Mouse (Mus musculus) myocyte (in vitro differentiated cells): ENCODE measurements at regions not wholly inside any gene's neighbourhood (a gene's known extent, or its start where the extent isn't known, plus 50 kb on each side); places are given as distances from the start of the nearest gene placed in this dataset.

Source experiments
- H3K27me3 ChIP-seq: one replicate; pipeline ENCODE4 v1.6.1; 2011; ENCODE audit not compliant: control insufficient read depth, insufficient read depth, insufficient read length
- H3K36me3 ChIP-seq: one replicate; pipeline ENCODE4 v1.6.1; 2011; ENCODE audit not compliant: control insufficient read depth, insufficient read depth
- H3K4me2 ChIP-seq: one replicate; pipeline ENCODE4 v1.6.1; 2011; ENCODE audit warnings: low read depth, control low read depth
- H3K4me3 ChIP-seq: one replicate; pipeline ENCODE4 v1.5.1; 2011; ENCODE audit warnings: mild to moderate bottlenecking, control low read depth, moderate library complexity
- H3K79me2 ChIP-seq: one replicate; pipeline ENCODE4 v1.6.1; 2011; ENCODE audit not compliant: control insufficient read depth, insufficient read depth
- H3ac ChIP-seq: one replicate; pipeline ENCODE4 v1.6.1; 2011; ENCODE audit not compliant: control insufficient read depth, insufficient read length
- CEBPB ChIP-seq: IDR thresholded peaks from 2 replicates; pipeline ENCODE4 v1.6.1; 2011; ENCODE audit warnings: mild to moderate bottlenecking, moderate library complexity; ENCODE audit not compliant: poor library complexity, insufficient read depth, severe bottlenecking
- E2F4 ChIP-seq: IDR thresholded peaks from one replicate; pipeline ENCODE4 v1.6.1; 2011; ENCODE audit warnings: mild to moderate bottlenecking, control low read depth, moderate library complexity; ENCODE audit not compliant: insufficient read depth
- MAX ChIP-seq: IDR thresholded peaks from one replicate; pipeline ENCODE4 v1.6.1; 2011; ENCODE audit warnings: low read depth, mild to moderate bottlenecking, control low read depth
- MYOD1 ChIP-seq, 3 experiments: IDR thresholded peaks; one replicate each; pipeline ENCODE4 v1.6.1; 2011; ENCODE audit warnings: control low read depth in 2 of 3, low read depth in 2 of 3, mild to moderate bottlenecking in 2 of 3, moderate library complexity in 1 of 3; ENCODE audit not compliant: insufficient read length in 2 of 3, control insufficient read depth in 1 of 3
- MYOG ChIP-seq, 3 experiments: IDR thresholded peaks; one replicate each; pipeline ENCODE4 v1.6.1; 2011; ENCODE audit warnings: control low read depth in 2 of 3, low read depth in 2 of 3, mild to moderate bottlenecking in 2 of 3; ENCODE audit not compliant: insufficient read length in 2 of 3, control insufficient read depth in 1 of 3, insufficient read depth in 1 of 3
- POLR2A ChIP-seq: IDR thresholded peaks from one replicate; pipeline ENCODE4 v1.6.1; 2011; ENCODE audit warnings: low read depth, mild to moderate bottlenecking, control low read depth, moderate library complexity; ENCODE audit not compliant: insufficient read length
- POLR2AphosphoS2 ChIP-seq: IDR thresholded peaks from one replicate; pipeline ENCODE4 v1.6.1; 2011; ENCODE audit warnings: low read depth, control low read depth; ENCODE audit not compliant: insufficient read length
- REST ChIP-seq: IDR thresholded peaks from one replicate; pipeline ENCODE4 v1.6.1; 2011; ENCODE audit warnings: mild to moderate bottlenecking, control low read depth, moderate library complexity; ENCODE audit not compliant: insufficient read depth, insufficient read length
- SRF ChIP-seq: IDR thresholded peaks from one replicate; pipeline ENCODE4 v1.6.1; 2011; ENCODE audit warnings: low read depth; ENCODE audit not compliant: control insufficient read depth, insufficient read length
- TCF12 ChIP-seq: IDR thresholded peaks from one replicate; pipeline ENCODE4 v1.6.1; 2011; ENCODE audit warnings: mild to moderate bottlenecking, control low read depth; ENCODE audit not compliant: poor library complexity, insufficient read depth, severe bottlenecking
- TCF3 ChIP-seq: IDR thresholded peaks from one replicate; pipeline ENCODE4 v1.6.1; 2011; ENCODE audit warnings: low read depth, control low read depth; ENCODE audit not compliant: insufficient read length
- USF1 ChIP-seq: IDR thresholded peaks from one replicate; pipeline ENCODE4 v1.6.1; 2011; ENCODE audit warnings: low read depth, mild to moderate bottlenecking, control low read depth, moderate library complexity

- Histone ChIP-seq H3K79me2 (no peaks in the 10 kb centered on the region), H3K27me3 (no peaks in the 10 kb centered on the region), H3K4me3 (no peak overlapping the region), H3K4me2 (no peak overlapping the region), H3K36me3 (no peaks in the 10 kb centered on the region), H3ac (no peak overlapping the region)
- no peak for TF ChIP-seq SRF
- no peak for TF ChIP-seq POLR2AphosphoS2
- TF ChIP-seq MAX, result no peak
- TF ChIP-seq MYOD1 (IDR thresholded peaks at IDR 0.05; ENCODE audit: control insufficient read depth in 1 of 3, insufficient read length in 2 of 3, low read depth in 2 of 3), result peak in 2 of 3 experiments; percentile 34 to 43
- TF ChIP-seq MYOG (IDR thresholded peaks at IDR 0.05; ENCODE audit: control insufficient read depth in 1 of 3, insufficient read depth in 1 of 3, insufficient read length in 2 of 3, low read depth in 2 of 3), result peak in 1 of 3 experiments; percentile 44
These were observed 263.9 kb downstream of the Pten start for GRCm38 (mm10) chr19:33021161-33021560.

- H3K36me3 ChIP-seq, result no peaks in the 10 kb centered on the region
- H3K4me3 ChIP-seq, result no peak overlapping the region
- no peak for TF ChIP-seq SRF
- TF ChIP-seq REST, result no peak
- TF ChIP-seq MAX, result no peak
- TF ChIP-seq MYOD1 (IDR thresholded peaks at IDR 0.05; ENCODE audit: control insufficient read depth in 1 of 3, insufficient read length in 2 of 3, low read depth in 2 of 3), result no peak
- TF ChIP-seq CEBPB, result no peak
- TF ChIP-seq TCF12, result no peak
- no peak for TF ChIP-seq POLR2A
- H3K79me2 ChIP-seq, result no peaks in the 10 kb centered on the region
- no peak overlapping the region for H3K4me2 ChIP-seq
- H3K27me3 ChIP-seq, result no peaks in the 10 kb centered on the region
- H3ac ChIP-seq, result no peak overlapping the region
These were observed 265.6 kb downstream of the Pten start for GRCm38 (mm10) chr19:33022839-33023428.

GRCm38 (mm10) chr19:33029688-33030444 is 272.6 kb downstream of the Pten start:
- Histone ChIP-seq H3ac (no peak overlapping the region), H3K36me3 (no peaks in the 10 kb centered on the region), H3K27me3 (no peaks in the 10 kb centered on the region), H3K4me3 (no peak overlapping the region), H3K4me2 (no peak overlapping the region), H3K79me2 (no peaks in the 10 kb centered on the region)
- TF ChIP-seq REST (no peak), MAX (no peak), TCF12 (no peak), POLR2A (no peak), MYOD1 (IDR thresholded peaks at IDR 0.05; ENCODE audit: control insufficient read depth in 1 of 3, insufficient read length in 2 of 3, low read depth in 2 of 3) (no peak), E2F4 (no peak), SRF (no peak), CEBPB (no peak), POLR2AphosphoS2 (no peak), MYOG (IDR thresholded peaks at IDR 0.05; ENCODE audit: control insufficient read depth in 1 of 3, insufficient read depth in 1 of 3, insufficient read length in 2 of 3, low read depth in 2 of 3) (no peak)

DNA sequence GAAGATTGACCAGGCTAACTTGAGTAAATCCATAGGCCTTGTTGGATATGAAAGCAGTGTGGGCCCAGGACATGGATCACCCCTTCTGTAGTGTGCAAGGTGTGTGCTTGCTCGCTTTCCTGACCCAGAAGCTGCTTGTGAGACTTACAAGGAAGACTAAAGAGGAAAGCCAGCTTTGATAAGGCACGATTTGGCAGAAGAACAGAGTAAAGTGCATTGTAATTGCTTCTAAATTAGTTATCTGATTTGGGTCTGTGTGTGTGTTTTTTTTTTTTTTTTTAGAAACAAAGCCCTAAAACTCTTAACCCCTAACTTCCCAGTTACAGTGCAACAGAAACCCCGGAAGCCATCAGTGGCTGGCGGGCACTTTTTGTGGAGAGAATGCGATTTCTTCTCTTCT is 283.2 kb downstream of the Pten start:
- TF ChIP-seq SRF, result no peak
- no peak for TF ChIP-seq MYOD1 (IDR thresholded peaks at IDR 0.05; ENCODE audit: control insufficient read depth in 1 of 3, insufficient read length in 2 of 3, low read depth in 2 of 3)
- no peak for TF ChIP-seq TCF12
- no peak for TF ChIP-seq CEBPB
- no peak for TF ChIP-seq USF1
- no peak for TF ChIP-seq E2F4
- no peak for TF ChIP-seq TCF3
- no peak for TF ChIP-seq MYOG (IDR thresholded peaks at IDR 0.05; ENCODE audit: control insufficient read depth in 1 of 3, insufficient read depth in 1 of 3, insufficient read length in 2 of 3, low read depth in 2 of 3)
- TF ChIP-seq POLR2AphosphoS2, result no peak
- TF ChIP-seq MAX, result no peak
- no peak for TF ChIP-seq REST
- no peak overlapping the region for H3K4me3 ChIP-seq
- H3K27me3 ChIP-seq, result no peaks in the 10 kb centered on the region
- H3K79me2 ChIP-seq, result no peaks in the 10 kb centered on the region
- H3K36me3 ChIP-seq, result no peaks in the 10 kb centered on the region
- peak overlapping the region; percentile 24 for H3K4me2 ChIP-seq
- H3ac ChIP-seq, result no peak overlapping the region

DNA sequence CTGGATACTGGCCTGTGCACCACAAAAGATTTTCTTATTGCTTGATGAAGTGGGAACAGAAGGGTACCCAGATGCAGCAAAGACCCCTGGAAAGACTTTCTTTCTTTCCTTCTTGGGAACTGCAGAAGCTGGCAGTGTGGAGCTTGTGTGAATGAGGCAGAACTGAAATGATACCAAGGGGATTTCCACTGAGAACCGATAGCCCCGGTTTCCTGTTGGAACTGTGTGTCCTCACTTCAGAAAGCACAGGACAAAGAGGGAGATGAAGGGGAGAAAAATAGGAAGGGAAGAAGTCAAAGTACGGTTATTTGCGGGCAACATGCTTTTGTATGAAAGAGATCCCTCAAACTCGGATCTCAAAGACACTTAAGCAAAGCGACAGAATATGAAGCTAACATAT is 283.7 kb downstream of the Pten start:
- Histone ChIP-seq H3K4me3 (no peak overlapping the region), H3ac (no peak overlapping the region), H3K4me2 (peak overlapping the region; percentile 24), H3K36me3 (no peaks in the 10 kb centered on the region), H3K27me3 (no peaks in the 10 kb centered on the region), H3K79me2 (no peaks in the 10 kb centered on the region)
- TF ChIP-seq SRF, result no peak
- no peak for TF ChIP-seq CEBPB
- TF ChIP-seq TCF3, result no peak
- TF ChIP-seq MYOD1 (IDR thresholded peaks at IDR 0.05; ENCODE audit: control insufficient read depth in 1 of 3, insufficient read length in 2 of 3, low read depth in 2 of 3), result no peak
- TF ChIP-seq TCF12, result no peak
- no peak for TF ChIP-seq E2F4
- no peak for TF ChIP-seq REST
- TF ChIP-seq POLR2AphosphoS2, result no peak
- TF ChIP-seq MYOG (IDR thresholded peaks at IDR 0.05; ENCODE audit: control insufficient read depth in 1 of 3, insufficient read depth in 1 of 3, insufficient read length in 2 of 3, low read depth in 2 of 3), result no peak
- TF ChIP-seq MAX, result no peak
